Mouse (Mus musculus): ENCODE results near the gene Gm11565. TPM values are rescaled to one million over a fixed set of nuclear protein-coding genes. Genes with fewer than 3 reads are reported as not detected.
"Not testable (repeated sequence)": the region's sequence is repeated elsewhere in the genome, so short reads cannot be mapped to it uniquely, and the experiment has no call there.

The Gm11565 gene
- total RNA-seq (2021) = not detected
- long read RNA-seq, experiment 1 = 0 reads
- long read RNA-seq, experiment 2 = 0 reads

DNA sequence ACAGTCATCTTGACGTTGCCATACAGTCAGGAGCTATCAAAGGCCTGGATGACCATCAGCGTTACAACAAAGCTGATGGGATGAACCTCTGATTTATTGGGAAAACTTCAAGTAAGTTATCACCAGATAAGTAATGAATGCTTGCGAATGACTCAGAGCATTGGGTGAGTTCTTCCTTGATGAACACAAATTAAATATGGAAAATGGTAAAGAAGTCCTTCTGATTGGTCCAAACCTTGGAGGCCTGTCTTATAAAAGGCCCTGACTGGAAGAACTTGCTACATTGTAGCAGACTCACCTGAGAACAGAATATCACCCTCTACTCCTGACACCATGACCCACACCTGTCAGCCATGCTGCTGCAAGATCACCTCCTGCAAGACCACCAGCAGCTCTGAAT is at the start of gene Gm11565:
TSS of gene Gm11565 (plus strand) at position 301 of the 400 bp plus-strand sequence.
- DNase-seq (ENCODE audit: low spot score in 2 of 2) = no peak

DNA sequence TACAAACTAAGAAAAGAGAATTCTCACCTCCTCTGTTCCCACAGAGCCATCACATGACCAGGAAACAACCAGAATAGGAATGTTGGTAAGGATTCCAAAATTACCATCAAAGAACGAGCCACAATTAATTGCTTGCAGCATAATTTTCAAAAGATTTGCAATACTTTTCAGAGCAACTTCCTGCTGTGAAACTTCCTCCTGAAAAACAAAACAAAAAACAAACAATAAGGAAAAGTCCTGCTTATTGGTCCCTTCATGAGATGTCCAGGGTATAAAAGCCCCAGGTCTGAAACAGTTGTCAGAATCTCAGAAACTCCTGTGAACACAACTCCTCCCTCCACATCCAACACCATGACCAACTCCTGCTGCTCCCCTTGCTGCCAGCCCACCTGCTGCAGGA is 41.5 kb upstream of the Gm11565 start, which contains the start of gene Krtap9-1:
TSS of gene Krtap9-1 (plus strand) at position 301 of the 400 bp plus-strand sequence.
- DNase-seq (ENCODE audit: low spot score in 2 of 2) = not testable (repeated sequence)

DNA sequence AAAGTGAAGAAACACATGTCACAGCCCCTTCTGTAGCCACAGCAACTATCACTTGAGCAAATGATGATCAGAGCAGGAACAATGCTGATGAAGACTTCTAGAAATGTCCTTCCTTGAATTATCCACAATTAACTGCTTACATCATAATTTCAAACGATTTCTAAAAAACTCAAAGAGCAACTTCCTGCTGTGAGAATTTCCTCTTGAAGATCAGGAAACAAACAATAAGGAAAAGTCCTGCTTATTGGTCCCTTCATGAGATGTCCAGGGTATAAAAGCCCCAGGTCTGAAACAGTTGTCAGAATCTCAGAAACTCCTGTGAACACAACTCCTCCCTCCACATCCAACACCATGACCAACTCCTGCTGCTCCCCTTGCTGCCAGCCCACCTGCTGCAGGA is 35.7 kb upstream of the Gm11565 start, which contains the start of gene Gm11567:
TSS of gene Gm11567 (plus strand) at position 301 of the 400 bp plus-strand sequence.
- not testable (repeated sequence) for DNase-seq (ENCODE audit: low spot score in 2 of 2)

DNA sequence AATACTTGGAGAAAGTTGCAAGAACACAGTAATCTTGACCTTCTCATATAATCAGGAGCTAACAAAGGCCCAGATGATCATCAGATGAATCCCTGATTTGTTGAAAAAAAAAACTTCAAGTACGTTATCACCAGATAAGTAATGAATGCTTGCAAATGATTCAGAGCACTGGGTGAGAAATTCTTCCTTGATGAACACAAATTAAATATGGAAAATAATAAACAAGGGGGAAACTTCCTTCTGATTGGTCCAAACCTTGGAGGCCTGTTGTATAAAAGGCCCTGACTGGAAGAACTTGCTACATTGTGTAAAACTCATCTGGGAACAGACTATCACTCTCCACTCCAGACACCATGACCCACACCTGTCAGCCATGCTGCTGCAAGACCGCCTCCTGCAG is 6.9 kb upstream of the Gm11565 start, which contains the start of gene Krtap31-1:
TSS of gene Krtap31-1 (plus strand) at position 301 of the 400 bp plus-strand sequence.
- DNase-seq (ENCODE audit: low spot score in 2 of 2) = no peak

DNA sequence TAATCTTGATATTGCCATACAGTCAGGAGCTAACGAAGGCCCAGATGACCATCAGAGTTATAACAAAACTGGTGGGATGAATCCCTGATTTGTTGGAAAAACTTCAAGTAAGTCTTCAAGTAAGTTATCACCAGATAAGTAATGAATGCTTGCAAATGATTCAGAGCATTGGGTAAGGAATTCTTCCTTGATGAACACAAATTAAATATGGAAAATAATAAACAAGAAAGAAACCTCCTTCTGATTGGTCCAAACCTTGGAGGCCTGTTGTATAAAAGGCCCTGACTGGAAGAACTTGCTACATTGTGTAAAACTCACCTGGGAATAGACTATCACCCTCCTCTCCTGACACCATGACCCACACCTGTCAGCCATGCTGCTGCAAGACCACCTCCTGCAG is 21.4 kb downstream of the Gm11565 start, which contains the start of gene Krtap31-2:
TSS of gene Krtap31-2 (plus strand) at position 301 of the 400 bp plus-strand sequence.
- DNase-seq (ENCODE audit: low spot score in 2 of 2) = no peak

DNA sequence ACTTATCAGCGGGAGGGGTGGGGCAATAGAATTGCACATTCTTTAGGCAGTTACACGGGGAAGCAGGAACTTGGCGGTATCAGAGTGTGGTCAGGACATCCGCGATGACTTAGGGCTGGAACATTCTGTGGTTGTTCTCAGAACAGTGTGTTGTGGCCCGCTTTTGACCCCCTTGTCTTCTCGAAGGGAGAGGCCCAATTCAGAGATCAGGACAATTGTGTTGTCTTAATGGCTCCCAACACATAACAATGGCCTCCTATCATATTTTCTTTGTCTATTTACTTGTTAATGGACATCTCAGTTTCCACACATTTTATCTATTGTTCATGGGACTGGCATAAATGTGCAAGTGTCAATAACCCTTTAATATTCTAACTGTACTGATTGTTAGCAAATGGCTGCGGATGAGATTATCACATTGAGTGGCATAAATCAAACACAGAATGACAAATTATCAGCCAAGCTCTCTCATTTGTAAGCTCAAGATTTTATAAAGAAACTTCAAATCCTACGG is 23.3 kb downstream of the Gm11565 start:
- no peak for DNase-seq (ENCODE audit: low spot score in 2 of 2)

DNA sequence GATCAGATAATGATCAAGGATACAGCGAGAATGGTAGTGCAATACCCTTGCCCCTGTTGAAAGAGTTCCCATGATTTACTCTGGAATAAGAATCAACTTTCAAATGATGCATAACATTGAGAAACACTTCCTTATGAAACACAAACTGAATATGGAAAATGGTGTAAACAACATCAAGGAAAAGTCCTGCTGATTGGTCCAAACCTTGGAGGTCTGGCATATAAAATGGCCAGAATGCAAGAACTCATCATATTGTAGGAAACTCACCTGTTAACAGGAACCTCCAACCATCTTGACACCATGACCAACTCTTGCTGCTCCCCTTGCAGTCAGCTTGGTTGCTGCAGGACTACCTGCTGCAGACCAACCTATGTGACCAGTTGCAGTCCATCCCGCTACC is 33.6 kb downstream of the Gm11565 start, which contains the start of gene Krtap9-5:
TSS of gene Krtap9-5 (plus strand) at position 301 of the 400 bp plus-strand sequence.
- no peak for DNase-seq (ENCODE audit: low spot score in 2 of 2)

DNA sequence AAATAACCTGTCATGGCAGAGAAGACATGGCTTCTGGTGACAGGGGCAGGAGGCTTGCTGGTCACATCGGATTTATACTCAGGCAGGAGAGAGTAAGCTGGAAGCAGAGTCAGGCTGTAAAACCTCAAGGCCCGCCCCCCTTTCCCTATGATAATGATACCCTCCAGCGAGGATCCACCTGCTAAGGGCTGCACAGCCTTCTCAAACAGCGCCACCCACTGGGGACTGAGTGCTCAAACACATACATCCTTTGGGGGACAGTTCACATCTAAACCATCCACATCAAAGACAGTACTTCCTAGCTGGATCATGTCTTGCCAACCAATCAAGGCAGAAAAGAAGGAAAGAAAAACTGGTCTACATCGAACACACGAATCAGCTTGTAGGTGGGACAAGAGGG is 49.7 kb downstream of the Gm11565 start:
- no peak for DNase-seq (ENCODE audit: low spot score in 2 of 2)

Other genes starting within 250 kb of the Gm11565 start
- gene Krtap4-6, start 248.8 kb upstream of the Gm11565 start, total RNA-seq (2021) = not detected
- not detected for gene Gm14190, start 224.0 kb upstream of the Gm11565 start, total RNA-seq (2021)
- gene Gm14180, start 180.5 kb upstream of the Gm11565 start, total RNA-seq (2021) = not detected
- not detected for gene Gm11595, start 141.8 kb upstream of the Gm11565 start, total RNA-seq (2021)
- gene Krtap4-8, start 134.0 kb upstream of the Gm11565 start, total RNA-seq (2021) = not detected
- gene Krtap4-9, start 129.6 kb upstream of the Gm11565 start, total RNA-seq (2021) = not detected
- gene Gm11596, start 121.3 kb upstream of the Gm11565 start, total RNA-seq (2021) = not detected
- not detected for gene Gm11569, start 115.8 kb upstream of the Gm11565 start, total RNA-seq (2021)
- not detected for gene Gm11554, start 110.3 kb upstream of the Gm11565 start, total RNA-seq (2021)
- gene Krtap4-13, start 104.9 kb upstream of the Gm11565 start, total RNA-seq (2021) = not detected
- not detected for gene Gm11564, start 99.1 kb upstream of the Gm11565 start, total RNA-seq (2021)
- not detected for gene 2300003K06Rik, start 76.7 kb upstream of the Gm11565 start, total RNA-seq (2021)
- not detected for gene Krtap4-16, start 63.1 kb upstream of the Gm11565 start, total RNA-seq (2021)
- not detected for gene Gm11568, start 56.8 kb upstream of the Gm11565 start, total RNA-seq (2021)
- not detected for gene Gm11559, start 50.3 kb upstream of the Gm11565 start, total RNA-seq (2021)
- gene Krtap9-1, start 41.4 kb upstream of the Gm11565 start, total RNA-seq (2021) = not detected
- gene Gm11567, start 35.6 kb upstream of the Gm11565 start, total RNA-seq (2021) = not detected
- gene Krtap31-1, start 6.8 kb upstream of the Gm11565 start, total RNA-seq (2021) = not detected
- not detected for gene Krtap31-2, start 21.5 kb downstream of the Gm11565 start, total RNA-seq (2021)
- not detected for gene Krtap9-5, start 33.7 kb downstream of the Gm11565 start, total RNA-seq (2021)
- gene Krtap29-1, start 64.3 kb downstream of the Gm11565 start, total RNA-seq (2021) = not detected
- gene Krtap16-1, start 71.8 kb downstream of the Gm11565 start, total RNA-seq (2021) = not detected
- not detected for gene Krtap17-1, start 79.2 kb downstream of the Gm11565 start, total RNA-seq (2021)
- not detected for gene Krt33a, start 101.5 kb downstream of the Gm11565 start, total RNA-seq (2021)
- gene Krt33b, start 115.1 kb downstream of the Gm11565 start, total RNA-seq (2021) = not detected
- gene Krt34, start 126.8 kb downstream of the Gm11565 start, total RNA-seq (2021) = not detected
- not detected for gene Krt31, start 135.8 kb downstream of the Gm11565 start, total RNA-seq (2021)
- not detected for gene Krt32, start 173.5 kb downstream of the Gm11565 start, total RNA-seq (2021)
- not detected for gene Krt35, start 181.5 kb downstream of the Gm11565 start, total RNA-seq (2021)
- gene Krt36, start 190.9 kb downstream of the Gm11565 start, total RNA-seq (2021) = not detected
- not detected for gene Krt13, start 206.8 kb downstream of the Gm11565 start, total RNA-seq (2021)
- not detected for gene Krt15, start 221.2 kb downstream of the Gm11565 start, total RNA-seq (2021)
- gene Krt19, start 233.9 kb downstream of the Gm11565 start, total RNA-seq (2021) = not detected